Mouse (Mus musculus) neural tube, embryonic 14.5 days (tissue): ENCODE data around the gene Dhdds. TPM values are rescaled to one million over a fixed set of nuclear protein-coding genes. Genes with fewer than 3 reads are reported as not detected.

Source experiments
- ATAC-seq: fragments of 200-750 bp; cut with Nextera tagmentation; 2 replicates; pipeline ENCODE4 v1.8.0; 2017; ENCODE audit warnings: low read depth, mild to moderate bottlenecking, moderate TSS enrichment, moderate library complexity
- H3K27ac ChIP-seq: fragments of 300-500 bp; sonication (generic); 2 replicates; pipeline ENCODE4 v1.5.1; 2014; ENCODE audit warnings: low read depth, mild to moderate bottlenecking, control low read depth, low read length, moderate library complexity, mixed read lengths
- H3K27me3 ChIP-seq: fragments of 300-500 bp; sonication (generic); 2 replicates; pipeline ENCODE4 v1.6.1; 2014; ENCODE audit warnings: low read length; ENCODE audit not compliant: control insufficient read depth, insufficient read depth
- H3K36me3 ChIP-seq: fragments of 300-500 bp; sonication (generic); 2 replicates; pipeline ENCODE4 v1.6.1; 2014; ENCODE audit warnings: low read length, mixed read lengths; ENCODE audit not compliant: control insufficient read depth, insufficient read depth
- H3K4me1 ChIP-seq: fragments of 300-500 bp; sonication (generic); 2 replicates; pipeline ENCODE4 v1.6.1; 2014; ENCODE audit warnings: low read length; ENCODE audit not compliant: control insufficient read depth, insufficient read depth
- H3K4me2 ChIP-seq: fragments of 300-500 bp; sonication (generic); 2 replicates; pipeline ENCODE4 v1.6.1; 2014; ENCODE audit warnings: mild to moderate bottlenecking, low read depth, low read length, control low read depth
- H3K4me3 ChIP-seq: fragments of 300-500 bp; sonication (generic); 2 replicates; pipeline ENCODE4 v1.5.1; 2014; ENCODE audit warnings: low read depth, low read length, control low read depth, mixed read lengths
- H3K9ac ChIP-seq: fragments of 300-500 bp; sonication (generic); replicated peaks from 2 replicates; pipeline ENCODE4 v1.6.1; 2014; ENCODE audit warnings: low read depth, mild to moderate bottlenecking, control low read depth, low read length, mixed read lengths
- H3K9me3 ChIP-seq: fragments of 300-500 bp; sonication (generic); 2 replicates; pipeline ENCODE4 v1.6.1; 2016; ENCODE audit warnings: low read length; ENCODE audit not compliant: control insufficient read depth
- WGBS: fragments of 180-500 bp; shearing (Covaris S2); extraction: QIAGEN DNeasy Blood & Tissue Kit; methylation state at CpG from one replicate; pipeline ENCODE4 v1.1.7; 2014; 5-methylcytosine and 5-hydroxymethylcytosine counted together
- polyA plus RNA-seq: library from polyadenylated mRNA; unstranded; fragments of >200 nt; fragmentation: Nextera tagmentation; extraction: Ambion mirVana; gene quantifications from 2 replicates; pipeline ENCODE4 v1.2.1, GENCODE M21; 2014

The Dhdds gene
- polyA plus RNA-seq, 1 experiment from 2014 or later, result 48.8 TPM

DNA sequence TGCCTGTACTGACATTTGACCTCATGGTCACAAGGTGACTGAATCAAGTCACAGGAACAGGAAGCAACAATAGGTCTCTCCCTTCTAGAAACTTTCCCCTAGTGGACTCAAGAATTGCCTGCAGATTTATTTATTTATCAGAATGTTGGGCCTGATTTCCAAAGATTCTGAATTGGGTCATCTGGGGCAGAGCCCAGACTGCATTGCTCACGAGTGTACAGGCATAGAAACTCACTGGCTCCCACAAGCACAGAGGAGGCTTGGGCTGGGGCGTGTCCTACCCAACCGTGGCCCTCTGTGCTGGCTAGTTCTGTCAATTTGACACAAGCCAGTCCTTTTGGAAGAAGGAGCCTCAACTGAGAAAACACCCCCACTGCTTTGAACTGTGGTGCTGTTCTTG, 59.1 kb downstream of the Dhdds start:
- H3K27me3 ChIP-seq, result no peaks in the 10 kb centered on the region
- no peak overlapping the region for H3K4me2 ChIP-seq
- ATAC-seq, result no peak
- no peak overlapping the region for H3K27ac ChIP-seq
- WGBS, result 62% methylated on average over 3 of the region's 3 CpGs
- no peak overlapping the region for H3K9ac ChIP-seq
- no peaks in the 10 kb centered on the region for H3K4me1 ChIP-seq
- H3K36me3 ChIP-seq, result no peaks in the 10 kb centered on the region
- no peak overlapping the region for H3K4me3 ChIP-seq
- H3K9me3 ChIP-seq, result no peaks in the 10 kb centered on the region

DNA sequence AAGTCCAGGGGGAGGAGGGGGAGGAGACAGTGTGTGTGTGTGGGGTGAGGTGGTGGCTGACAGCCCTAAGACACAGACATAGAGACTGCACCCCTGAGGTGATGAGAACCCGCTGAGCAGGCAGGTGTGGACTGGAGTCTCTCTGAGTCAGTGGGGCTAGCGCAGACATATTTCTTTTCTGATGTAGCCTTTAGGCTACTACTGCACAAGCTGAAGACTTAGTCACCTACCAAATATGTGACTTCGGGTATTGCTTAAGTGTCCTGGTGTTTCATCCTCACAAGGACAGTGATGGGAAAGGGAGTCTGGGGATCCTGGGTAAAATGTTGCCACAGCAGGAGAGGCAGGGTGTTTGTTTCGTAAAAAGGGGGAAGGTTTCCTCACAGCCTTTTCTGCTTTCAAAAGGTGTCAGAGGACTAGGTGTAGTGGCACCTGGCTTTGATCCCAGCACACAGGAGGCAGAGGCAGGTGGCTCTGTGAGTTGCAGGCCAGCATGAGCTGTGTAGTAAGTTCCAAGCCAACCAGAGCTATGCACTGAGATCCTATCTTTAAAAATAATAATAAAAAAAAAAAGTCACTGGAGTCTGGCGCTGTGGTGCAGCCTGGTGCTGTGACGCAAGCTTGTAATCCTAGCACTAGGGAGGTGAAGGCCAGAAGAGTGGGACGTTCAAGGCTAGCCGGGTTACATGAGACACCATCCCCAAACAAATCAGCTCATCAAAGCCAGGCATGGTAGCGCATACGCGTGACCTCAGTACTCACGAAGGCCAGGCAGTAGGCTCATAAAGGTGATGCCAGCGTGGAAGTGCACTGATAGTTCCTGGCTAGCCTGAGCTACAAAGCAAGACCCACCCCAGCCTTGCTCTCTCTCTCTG, 60.1 kb downstream of the Dhdds start:
- no peak overlapping the region for H3K4me3 ChIP-seq
- 88% methylated on average over 13 of the region's 13 CpGs for WGBS
- H3K27me3 ChIP-seq, result no peaks in the 10 kb centered on the region
- H3K27ac ChIP-seq, result no peak overlapping the region
- no peaks in the 10 kb centered on the region for H3K4me1 ChIP-seq
- no peak overlapping the region for H3K4me2 ChIP-seq
- no peak overlapping the region for H3K9ac ChIP-seq
- no peaks in the 10 kb centered on the region for H3K36me3 ChIP-seq
- no peaks in the 10 kb centered on the region for H3K9me3 ChIP-seq
- ATAC-seq, result no peak

DNA sequence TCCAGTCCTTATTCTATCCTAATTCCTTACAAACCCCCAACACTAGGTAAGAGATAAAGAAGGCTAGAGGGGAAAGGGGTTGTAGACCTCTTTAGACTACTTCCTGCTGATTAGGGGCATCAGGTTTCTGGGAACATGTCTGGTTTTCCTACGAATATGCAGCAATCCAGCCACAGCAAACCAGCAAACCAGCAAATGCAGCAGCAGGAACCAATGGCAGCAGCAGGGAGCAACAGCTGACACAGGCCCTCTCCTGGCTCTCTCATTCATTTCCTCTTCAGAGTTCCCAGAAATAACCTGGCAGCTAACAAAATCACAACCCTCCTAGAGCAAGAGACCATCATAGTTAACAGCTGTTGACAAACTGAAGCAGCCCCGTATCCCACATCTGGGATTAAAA, 62.6 kb downstream of the Dhdds start:
- 66% methylated on average over 2 of the region's 2 CpGs for WGBS
- Histone ChIP-seq H3K4me3 (no peak overlapping the region), H3K36me3 (no peaks in the 10 kb centered on the region), H3K9me3 (no peaks in the 10 kb centered on the region), H3K27ac (no peak overlapping the region), H3K27me3 (no peaks in the 10 kb centered on the region), H3K4me2 (no peak overlapping the region), H3K9ac (no peak overlapping the region), H3K4me1 (no peaks in the 10 kb centered on the region)
- ATAC-seq, result no peak

DNA sequence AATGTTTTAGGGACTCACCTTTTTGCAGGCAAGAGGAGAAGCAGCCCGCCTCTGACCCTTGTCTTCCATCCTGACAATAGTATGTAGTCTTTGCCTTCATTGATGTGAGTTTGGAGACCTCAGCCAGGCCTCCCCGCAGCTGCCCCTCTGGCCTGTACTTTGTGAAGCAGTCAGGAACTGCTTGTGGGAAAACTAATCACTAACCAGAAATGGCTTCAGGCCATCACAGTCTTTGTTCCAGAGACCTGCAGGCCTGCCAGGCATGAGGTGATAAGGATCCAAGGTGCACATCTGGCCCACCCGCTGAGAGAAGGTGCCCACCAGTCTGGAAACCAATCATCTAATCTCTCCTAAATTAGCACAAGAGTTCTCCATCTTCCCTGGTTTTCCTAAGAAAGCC, 68.9 kb downstream of the Dhdds start:
- no peak for ATAC-seq
- no peak overlapping the region for H3K27ac ChIP-seq
- no peaks in the 10 kb centered on the region for H3K27me3 ChIP-seq
- H3K4me1 ChIP-seq, result no peaks in the 10 kb centered on the region
- H3K9ac ChIP-seq, result no peak overlapping the region
- H3K9me3 ChIP-seq, result no peaks in the 10 kb centered on the region
- H3K4me2 ChIP-seq, result no peak overlapping the region
- WGBS, result 93% methylated on average over 3 of the region's 3 CpGs
- H3K36me3 ChIP-seq, result no peaks in the 10 kb centered on the region
- H3K4me3 ChIP-seq, result no peak overlapping the region

DNA sequence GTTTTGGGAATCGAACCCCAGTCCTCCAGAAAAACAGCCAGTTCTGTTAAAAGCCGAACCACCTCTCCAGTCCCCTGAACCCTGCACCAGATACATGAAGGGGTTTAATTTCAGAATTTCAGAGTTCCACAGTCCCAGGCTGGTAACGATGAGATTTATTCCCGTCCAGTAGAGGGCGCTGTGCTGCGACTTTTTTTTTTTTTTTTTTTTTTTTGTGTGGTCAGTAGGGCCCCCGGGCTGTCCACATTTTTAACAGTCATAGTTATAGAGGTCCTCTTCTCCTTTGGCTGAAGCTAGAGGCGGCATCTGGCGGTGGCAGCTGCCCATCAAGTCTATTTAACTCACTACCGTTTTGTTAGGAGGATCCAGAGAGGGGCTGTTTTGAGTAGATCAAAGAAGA, 69.4 kb downstream of the Dhdds start:
- Histone ChIP-seq H3K4me3 (no peak overlapping the region), H3K27ac (no peak overlapping the region), H3K4me2 (no peak overlapping the region), H3K9ac (no peak overlapping the region), H3K36me3 (no peaks in the 10 kb centered on the region), H3K4me1 (no peaks in the 10 kb centered on the region), H3K27me3 (no peaks in the 10 kb centered on the region), H3K9me3 (no peaks in the 10 kb centered on the region)
- no peak for ATAC-seq
- 12% methylated on average over 10 of the region's 10 CpGs for WGBS

DNA sequence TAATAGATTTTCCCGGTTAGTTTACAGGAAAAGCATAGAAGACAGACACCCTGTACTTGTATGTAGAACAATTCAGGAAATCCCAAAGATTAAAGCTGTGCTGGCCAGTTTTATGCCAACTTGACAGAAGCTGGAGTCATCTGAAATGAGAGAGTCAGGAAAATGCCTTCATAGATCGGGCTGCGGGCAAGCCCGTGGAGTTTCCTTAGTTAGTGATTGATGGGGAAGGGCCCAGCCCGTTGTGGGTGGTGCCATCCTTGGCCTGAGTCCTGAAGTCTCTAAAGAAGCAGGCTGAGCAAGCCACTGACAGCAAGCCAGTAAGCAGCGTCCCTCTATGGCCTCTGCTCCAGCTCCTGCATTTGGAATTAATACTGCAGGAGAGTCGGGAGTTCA, 71.4 kb downstream of the Dhdds start:
- H3K27me3 ChIP-seq, result no peaks in the 10 kb centered on the region
- no peaks in the 10 kb centered on the region for H3K36me3 ChIP-seq
- no peak overlapping the region for H3K4me2 ChIP-seq
- H3K27ac ChIP-seq, result no peak overlapping the region
- ATAC-seq, result no peak
- no peak overlapping the region for H3K9ac ChIP-seq
- H3K9me3 ChIP-seq, result no peaks in the 10 kb centered on the region
- H3K4me3 ChIP-seq, result no peak overlapping the region
- WGBS, result 31% methylated on average over 7 of the region's 7 CpGs
- no peaks in the 10 kb centered on the region for H3K4me1 ChIP-seq

DNA sequence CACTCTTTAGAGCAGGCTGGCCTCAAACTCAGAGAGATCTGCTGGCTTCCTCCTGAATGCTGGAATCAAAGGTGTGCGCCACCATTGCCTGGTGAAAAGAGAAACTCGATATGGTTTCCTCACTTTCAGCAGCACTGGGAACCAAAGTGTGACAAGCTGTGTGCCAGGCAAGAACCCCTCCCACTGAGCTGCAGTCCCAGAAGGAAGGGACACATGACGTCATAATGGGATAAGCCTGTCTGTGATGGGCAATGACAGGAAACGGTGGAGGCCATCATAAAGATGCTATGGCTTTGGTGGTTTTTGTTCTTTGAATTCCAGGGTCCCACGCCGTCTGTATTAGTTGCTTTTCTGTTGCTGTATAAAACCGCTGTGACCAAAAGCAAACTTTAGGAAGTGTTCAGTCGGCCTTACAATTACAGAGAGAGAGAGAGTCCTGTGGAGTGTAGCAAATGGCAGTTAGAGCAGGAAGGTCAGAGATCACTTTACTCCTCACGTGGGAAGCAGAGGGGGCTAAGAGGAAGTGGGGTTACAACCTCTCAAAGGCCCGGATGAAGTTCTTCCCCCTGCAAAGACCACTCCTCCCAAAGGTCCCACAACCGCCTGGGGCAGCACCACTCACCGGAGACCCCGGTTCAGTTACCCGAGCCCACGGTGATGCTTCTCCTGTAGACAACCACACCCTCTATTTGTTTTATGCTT, 72.0 kb downstream of the Dhdds start:
- Histone ChIP-seq H3K4me1 (no peaks in the 10 kb centered on the region), H3K27me3 (no peaks in the 10 kb centered on the region), H3K4me2 (no peak overlapping the region), H3K4me3 (no peak overlapping the region), H3K9ac (no peak overlapping the region), H3K9me3 (no peaks in the 10 kb centered on the region), H3K27ac (no peak overlapping the region), H3K36me3 (no peaks in the 10 kb centered on the region)
- no peak for ATAC-seq
- 60% methylated on average over 15 of the region's 15 CpGs for WGBS

DNA sequence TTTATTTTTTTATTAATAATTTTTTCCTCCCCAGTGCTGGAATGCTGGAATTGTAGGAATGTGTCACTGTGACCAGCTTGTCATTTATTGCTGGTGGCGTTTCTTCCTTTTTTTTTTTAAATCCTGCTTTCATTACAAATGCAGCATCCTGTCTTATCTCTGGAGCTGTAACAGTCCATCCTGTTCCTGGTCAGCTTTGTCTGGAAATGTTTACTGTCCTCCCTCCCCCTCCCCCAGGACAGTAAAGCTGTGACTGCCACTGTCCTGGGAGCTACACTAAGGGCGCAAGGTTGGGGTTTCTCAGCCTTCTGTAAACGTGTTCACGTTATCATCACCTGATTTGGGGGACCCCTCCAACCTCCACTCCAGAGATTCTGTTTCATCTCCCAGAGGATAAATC, 75.5 kb downstream of the Dhdds start:
- Histone ChIP-seq H3K27me3 (no peaks in the 10 kb centered on the region), H3K4me3 (no peak overlapping the region), H3K36me3 (no peaks in the 10 kb centered on the region), H3K4me1 (no peaks in the 10 kb centered on the region), H3K4me2 (no peak overlapping the region), H3K9ac (no peak overlapping the region), H3K27ac (no peak overlapping the region), H3K9me3 (no peaks in the 10 kb centered on the region)
- WGBS, result 74% methylated on average over 4 of the region's 4 CpGs
- no peak for ATAC-seq

DNA sequence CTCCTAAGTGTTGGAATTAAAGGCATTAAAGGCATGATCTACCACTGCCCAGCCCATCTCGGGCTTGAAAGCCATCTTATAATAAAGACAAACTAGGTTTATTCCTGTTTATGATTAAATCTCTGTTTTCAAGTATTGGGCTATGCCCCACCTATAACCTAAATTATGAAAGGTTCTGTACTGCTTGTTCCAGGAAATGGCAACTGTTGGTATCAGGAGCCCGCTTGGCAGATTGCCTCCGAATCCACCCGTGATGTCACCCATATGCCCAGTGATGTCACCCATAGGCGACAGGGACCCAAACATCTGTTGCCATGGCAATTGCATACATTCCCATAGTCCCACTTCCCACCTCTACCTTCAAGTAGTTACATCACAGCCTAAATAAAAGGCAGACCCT, 77.0 kb downstream of the Dhdds start:
- Histone ChIP-seq H3K4me2 (no peak overlapping the region), H3K27ac (no peak overlapping the region), H3K36me3 (no peaks in the 10 kb centered on the region), H3K4me3 (no peak overlapping the region), H3K27me3 (no peaks in the 10 kb centered on the region), H3K9me3 (no peaks in the 10 kb centered on the region), H3K4me1 (no peaks in the 10 kb centered on the region), H3K9ac (no peak overlapping the region)
- ATAC-seq, result no peak
- 94% methylated on average over 5 of the region's 5 CpGs for WGBS
